Mouse (Mus musculus): Measurements from ENCODE around the gene Sdhb. TPM values are rescaled to one million over a fixed set of nuclear protein-coding genes. Genes with fewer than 3 reads are reported as not detected.

Gene Sdhb
- polyA plus RNA-seq, 1 experiment from 2014 or later: 392 TPM

DNA sequence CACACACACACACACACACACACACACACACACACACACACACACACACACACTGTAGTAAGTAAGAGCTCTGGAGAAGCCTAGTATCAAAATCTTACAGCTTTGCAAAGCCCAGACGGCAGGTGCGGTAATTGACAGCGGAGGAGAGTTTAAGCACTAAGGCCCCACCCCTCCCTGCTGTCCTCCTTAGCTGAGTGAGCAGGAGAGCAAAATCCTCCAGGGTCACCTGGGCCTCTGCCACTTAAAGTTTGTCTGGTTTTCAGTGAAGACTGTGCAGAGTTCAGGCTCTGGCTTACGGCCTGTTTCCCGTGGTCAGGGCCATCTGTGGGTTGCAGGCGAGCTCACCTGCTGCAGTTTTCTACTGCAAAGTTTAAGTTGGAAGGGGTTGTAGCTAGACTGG is 12.5 kb upstream of the Sdhb start:
- Histone ChIP-seq H3K9me3 (ENCODE audit: low read depth, low read length) (no peaks in the 10 kb centered on the region), H3K4me3 (ENCODE audit: low read depth, low read length) (no peak overlapping the region), H3K4me1 (ENCODE audit: insufficient read depth) (no peaks in the 10 kb centered on the region), H3K27ac (ENCODE audit: low read depth) (no peak overlapping the region), H3K4me2 (no peak overlapping the region), H3K9ac (no peak overlapping the region), H3K36me3 (ENCODE audit: insufficient read depth) (no peaks in the 10 kb centered on the region), H3K27me3 (ENCODE audit: insufficient read depth, low read length) (no peaks in the 10 kb centered on the region)
- DNase-seq: no peak
- WGBS: 79% methylated on average over 6 of the region's 6 CpGs
- ATAC-seq (ENCODE audit: insufficient read depth): no peak
- no peak for TF ChIP-seq CTCF (IDR thresholded peaks at IDR 0.05; ENCODE audit: low read depth)

DNA sequence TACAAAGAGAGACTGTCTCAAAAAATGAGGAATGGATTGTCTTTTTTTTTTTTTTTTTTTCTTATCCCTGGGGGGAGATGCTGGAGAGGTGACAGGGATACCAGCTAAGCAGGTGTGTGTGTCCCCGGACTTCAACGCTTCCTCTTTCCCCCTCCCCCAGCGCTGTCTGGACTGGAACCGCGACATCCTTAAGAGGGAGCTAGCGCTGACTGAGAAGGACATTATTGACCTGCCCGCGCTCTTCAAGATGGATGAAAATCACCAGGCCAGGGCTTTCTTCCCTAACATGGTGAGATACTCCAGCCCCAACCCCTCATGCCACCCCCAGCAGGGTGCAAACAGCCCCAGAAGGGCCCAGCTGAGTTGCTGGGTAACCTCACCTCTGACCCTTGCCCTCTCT is 12.0 kb upstream of the Sdhb start:
- ATAC-seq (ENCODE audit: insufficient read depth) (no peak), DNase-seq (no peak)
- Histone ChIP-seq H3K27me3 (ENCODE audit: insufficient read depth, low read length) (no peaks in the 10 kb centered on the region), H3K4me3 (ENCODE audit: low read depth, low read length) (no peak overlapping the region), H3K27ac (ENCODE audit: low read depth) (no peak overlapping the region), H3K4me2 (no peak overlapping the region), H3K9ac (no peak overlapping the region), H3K4me1 (ENCODE audit: insufficient read depth) (no peaks in the 10 kb centered on the region), H3K36me3 (ENCODE audit: insufficient read depth) (no peaks in the 10 kb centered on the region), H3K9me3 (ENCODE audit: low read depth, low read length) (no peaks in the 10 kb centered on the region)
- TF ChIP-seq CTCF (IDR thresholded peaks at IDR 0.05; ENCODE audit: low read depth): no peak
- 68% methylated on average over 8 of the region's 8 CpGs for WGBS

DNA sequence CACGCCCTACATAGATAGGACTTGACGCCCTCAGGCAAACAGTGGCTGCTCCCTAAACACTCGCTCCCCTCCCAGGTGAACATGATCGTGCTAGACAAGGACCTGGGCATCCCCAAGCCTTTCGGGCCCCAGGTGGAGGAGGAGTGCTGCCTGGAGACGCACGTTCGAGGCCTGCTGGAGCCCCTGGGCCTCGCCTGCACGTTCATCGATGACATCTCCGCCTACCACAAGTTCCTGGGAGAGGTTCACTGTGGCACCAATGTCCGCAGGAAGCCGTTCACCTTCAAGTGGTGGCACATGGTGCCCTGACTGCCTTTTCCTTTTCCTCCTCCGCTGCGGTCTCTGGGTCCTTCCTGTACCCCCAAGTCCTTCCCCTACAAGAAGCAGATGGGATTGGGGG is 11.4 kb upstream of the Sdhb start:
- no peak overlapping the region for H3K4me3 ChIP-seq (ENCODE audit: low read depth, low read length)
- H3K9me3 ChIP-seq (ENCODE audit: low read depth, low read length): no peaks in the 10 kb centered on the region
- WGBS: 77% methylated on average over 16 of the region's 16 CpGs
- no peak overlapping the region for H3K27ac ChIP-seq (ENCODE audit: low read depth)
- no peak for TF ChIP-seq CTCF (IDR thresholded peaks at IDR 0.05; ENCODE audit: low read depth)
- H3K27me3 ChIP-seq (ENCODE audit: insufficient read depth, low read length): no peaks in the 10 kb centered on the region
- ATAC-seq (ENCODE audit: insufficient read depth) (no peak), DNase-seq (no peak)
- no peak overlapping the region for H3K4me2 ChIP-seq
- H3K36me3 ChIP-seq (ENCODE audit: insufficient read depth): no peaks in the 10 kb centered on the region
- no peak overlapping the region for H3K9ac ChIP-seq
- H3K4me1 ChIP-seq (ENCODE audit: insufficient read depth): no peaks in the 10 kb centered on the region

- WGBS: 68% methylated on average over 3 of the region's 3 CpGs
- Histone ChIP-seq H3K27ac (ENCODE audit: low read depth) (no peak overlapping the region), H3K4me2 (no peak overlapping the region), H3K27me3 (ENCODE audit: insufficient read depth, low read length) (no peaks in the 10 kb centered on the region), H3K4me1 (ENCODE audit: insufficient read depth) (no peaks in the 10 kb centered on the region), H3K9me3 (ENCODE audit: low read depth, low read length) (no peaks in the 10 kb centered on the region), H3K36me3 (ENCODE audit: insufficient read depth) (no peaks in the 10 kb centered on the region), H3K9ac (no peak overlapping the region; the same call in 1 of the 2 replicates), H3K4me3 (ENCODE audit: low read depth, low read length) (no peak overlapping the region)
- TF ChIP-seq CTCF (IDR thresholded peaks at IDR 0.05; ENCODE audit: low read depth): no peak
- no peak for ATAC-seq (ENCODE audit: insufficient read depth)
- peak; percentile 68 for DNase-seq
These were observed 10.4 kb upstream of the Sdhb start for GRCm38 (mm10) chr4:140950574-140950973.

DNA sequence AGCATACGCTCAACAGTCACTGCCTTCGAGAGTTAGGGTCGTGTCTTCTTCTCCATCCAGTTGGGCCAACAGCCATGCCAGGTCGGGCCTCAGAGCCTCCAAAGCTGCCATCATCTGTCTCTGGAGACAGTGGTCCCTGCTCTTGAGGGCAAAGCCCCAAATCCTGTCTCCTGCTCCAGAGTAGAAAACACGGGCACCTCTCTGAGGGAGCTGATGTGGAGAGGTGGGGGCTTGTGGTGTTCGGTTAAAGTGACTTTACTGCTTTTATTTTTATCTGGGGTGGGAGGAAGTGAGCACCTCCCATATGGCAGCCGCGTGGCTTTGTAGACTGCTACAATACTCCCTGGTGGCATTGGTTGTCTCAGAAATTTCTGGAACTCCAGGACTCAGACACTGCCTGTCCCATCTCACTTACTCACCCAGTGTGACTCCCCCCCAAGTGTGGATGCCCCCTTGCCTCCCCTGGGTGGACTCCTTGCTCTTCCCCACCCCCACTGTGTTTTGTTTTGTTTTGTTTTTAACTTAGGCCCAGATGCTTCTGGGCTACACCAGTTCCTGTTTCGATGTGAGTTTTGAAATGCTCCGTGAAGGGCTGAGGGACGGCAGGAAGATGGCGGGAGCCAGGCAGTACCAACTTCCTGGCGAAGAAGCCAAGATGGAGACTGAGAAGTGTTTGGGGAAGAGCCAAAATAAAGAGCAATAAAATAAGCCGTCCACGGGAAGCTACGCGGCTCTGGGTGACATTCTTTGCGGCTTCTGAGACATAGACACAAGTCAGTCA is 9.0 kb upstream of the Sdhb start:
- 81% methylated on average over 18 of the region's 18 CpGs for WGBS
- ATAC-seq (ENCODE audit: insufficient read depth) (no peak), DNase-seq (no peak)
- H3K4me3 ChIP-seq (ENCODE audit: low read depth, low read length): no peak overlapping the region
- H3K9me3 ChIP-seq (ENCODE audit: low read depth, low read length): no peaks in the 10 kb centered on the region
- H3K4me2 ChIP-seq: no peak overlapping the region
- H3K36me3 ChIP-seq (ENCODE audit: insufficient read depth): no peaks in the 10 kb centered on the region
- no peak overlapping the region for H3K27ac ChIP-seq (ENCODE audit: low read depth)
- no peaks in the 10 kb centered on the region for H3K4me1 ChIP-seq (ENCODE audit: insufficient read depth)
- TF ChIP-seq CTCF (IDR thresholded peaks at IDR 0.05; ENCODE audit: low read depth): no peak
- H3K27me3 ChIP-seq (ENCODE audit: insufficient read depth, low read length): no peaks in the 10 kb centered on the region
- no peak overlapping the region for H3K9ac ChIP-seq

- no peak overlapping the region for H3K27ac ChIP-seq (ENCODE audit: low read depth)
These were observed 3.8 kb upstream of the Sdhb start for GRCm38 (mm10) chr4:140957131-140957702.

GRCm38 (mm10) chr4:140957725-140958124 is 3.3 kb upstream of the Sdhb start:
- Histone ChIP-seq H3K4me1 (ENCODE audit: insufficient read depth) (peaks cover 8% of the 10 kb centered on the region), H3K9me3 (ENCODE audit: low read depth, low read length) (no peaks in the 10 kb centered on the region), H3K27ac (ENCODE audit: low read depth) (no peak overlapping the region), H3K36me3 (ENCODE audit: insufficient read depth) (no peaks in the 10 kb centered on the region), H3K9ac (peak overlapping the region; percentile 30), H3K27me3 (ENCODE audit: insufficient read depth, low read length) (no peaks in the 10 kb centered on the region), H3K4me2 (peak overlapping the region; percentile 69), H3K4me3 (ENCODE audit: low read depth, low read length) (peak overlapping the region; percentile 30)
- DNase-seq (peak; percentile 89), ATAC-seq (ENCODE audit: insufficient read depth) (no peak)
- WGBS: 1% methylated on average over 13 of the region's 13 CpGs
- TF ChIP-seq CTCF (IDR thresholded peaks at IDR 0.05; ENCODE audit: low read depth): peak; percentile 99

More at GRCm38 (mm10) chr4:140957131-140957702, 3.8 kb upstream of the Sdhb start:
- Histone ChIP-seq H3K9me3 (ENCODE audit: low read depth, low read length) (no peaks in the 10 kb centered on the region), H3K4me2 (peak overlapping the region; percentile 69), H3K4me1 (ENCODE audit: insufficient read depth) (peaks cover 4% of the 10 kb centered on the region), H3K36me3 (ENCODE audit: insufficient read depth) (no peaks in the 10 kb centered on the region), H3K27me3 (ENCODE audit: insufficient read depth, low read length) (no peaks in the 10 kb centered on the region), H3K4me3 (ENCODE audit: low read depth, low read length) (peak overlapping the region; percentile 30), H3K9ac (peak overlapping the region; percentile 30)
- TF ChIP-seq CTCF (IDR thresholded peaks at IDR 0.05; ENCODE audit: low read depth): no peak
- ATAC-seq (ENCODE audit: insufficient read depth): no peak
- 8% methylated on average over 17 of the region's 17 CpGs for WGBS
- no peak for DNase-seq

Data from lung, embryonic 14.5 days (tissue).